Mouse (Mus musculus) right cerebral cortex, adult 2 months (tissue): ENCODE data around the gene Dpyd.

Experiments
- DNase-seq, 2 experiments: peaks; one replicate each; pipeline ENCODE4 v3.0.0; 2021 to 2022; ENCODE audit warnings: low spot score in 2 of 2

Dpyd gene

GRCm38 (mm10) chr3:119095223-119095886 is 533.4 kb downstream of the Dpyd start:
- peak in 1 of 2 experiments; percentile 9 for DNase-seq

GRCm38 (mm10) chr3:119126003-119126402 is 564.1 kb downstream of the Dpyd start:
- DNase-seq, result no peak

- no peak for DNase-seq
Observed at GRCm38 (mm10) chr3:119128076-119128475, 566.1 kb downstream of the Dpyd start.

GRCm38 (mm10) chr3:119143034-119143433 is 581.1 kb downstream of the Dpyd start:
- no peak for DNase-seq

- no peak for DNase-seq
Observed at GRCm38 (mm10) chr3:119144788-119145187, 582.9 kb downstream of the Dpyd start.

- DNase-seq, result peak; percentile 14 to 19
Observed at GRCm38 (mm10) chr3:119154604-119155444, 592.9 kb downstream of the Dpyd start.

GRCm38 (mm10) chr3:119158670-119159069 is 596.7 kb downstream of the Dpyd start:
- no peak for DNase-seq

- DNase-seq, result no peak
Observed at GRCm38 (mm10) chr3:119165691-119166090, 603.8 kb downstream of the Dpyd start.

GRCm38 (mm10) chr3:119168166-119168565 is 606.2 kb downstream of the Dpyd start:
- no peak for DNase-seq

GRCm38 (mm10) chr3:119168661-119169060 is 606.7 kb downstream of the Dpyd start:
- DNase-seq, result no peak

- no peak for DNase-seq
Observed at GRCm38 (mm10) chr3:119183261-119183660, 621.3 kb downstream of the Dpyd start.

- no peak for DNase-seq
Observed at GRCm38 (mm10) chr3:119194071-119194470, 632.1 kb downstream of the Dpyd start.

- DNase-seq, result no peak
Observed at GRCm38 (mm10) chr3:119195613-119196012, 633.7 kb downstream of the Dpyd start.

- no peak for DNase-seq
Observed at GRCm38 (mm10) chr3:119220763-119221412, 659.0 kb downstream of the Dpyd start.

- DNase-seq, result no peak
Observed at GRCm38 (mm10) chr3:119243181-119243580, 681.3 kb downstream of the Dpyd start.

GRCm38 (mm10) chr3:119256516-119256915 is 694.6 kb downstream of the Dpyd start:
- peak; percentile 50 to 56 for DNase-seq

GRCm38 (mm10) chr3:119275241-119275640 is 713.3 kb downstream of the Dpyd start:
- DNase-seq, result no peak

GRCm38 (mm10) chr3:119280671-119281070 is 718.7 kb downstream of the Dpyd start:
- DNase-seq, result no peak

GRCm38 (mm10) chr3:119314693-119315092 is 752.8 kb downstream of the Dpyd start:
- DNase-seq, result no peak

GRCm38 (mm10) chr3:119329063-119329462 is 767.1 kb downstream of the Dpyd start:
- DNase-seq, result no peak

GRCm38 (mm10) chr3:119333335-119334305 is 771.7 kb downstream of the Dpyd start:
- peak; percentile 37 to 51 for DNase-seq
